Mouse (Mus musculus) heart, adult 2 months (tissue): ENCODE results near the gene Tgtp2.

Experiments used
- CTCF ChIP-seq: fragments of 200-600 bp; IDR thresholded peaks from 2 replicates; pipeline ENCODE4 v1.8.1; 2022; ENCODE audit warnings: antibody characterized with exemption, mild to moderate bottlenecking, moderate library complexity
- EP300 ChIP-seq: fragments of 200-500 bp; IDR thresholded peaks from 2 replicates; pipeline ENCODE4 v1.6.1; 2011; ENCODE audit warnings: low read depth, low read length, control low read depth; ENCODE audit not compliant: insufficient read depth
- POLR2A ChIP-seq: fragments of 200-500 bp; IDR thresholded peaks from 2 replicates; pipeline ENCODE4 v1.6.1; 2011; ENCODE audit warnings: mild to moderate bottlenecking, low read depth, low read length, control low read depth; ENCODE audit not compliant: insufficient read depth

- TF ChIP-seq EP300, result no peak
- no peak for TF ChIP-seq POLR2A
- no peak for TF ChIP-seq CTCF
Measured at GRCm38 (mm10) chr11:49101500-49101899, 37.5 kb upstream of the Tgtp2 start.
